9 mouse cellular contexts compared by ENCODE assay signal in genomic region chr4:150091887-150092582, GRCm38 (mm10). TPM values are rescaled to one million over a fixed set of nuclear protein-coding genes. Genes with fewer than 3 reads are reported as not detected.
A peak's percentile ranks its signal among the peaks of the same experiment; 100 is the strongest.
DNase-seq lines count a peak whose midpoint lies in the region; ATAC-seq and TF ChIP-seq lines count a peak whose summit lies in the region.
"Had no signal": no experiment of that assay in that cellular context is flagged by ENCODE, and none has a peak within 500 bp of the region (broad histone marks: within the 10 kb centered on the region; RNA-seq: fewer than 3 reads in every experiment).

No protein-coding gene starts in this region.

- H3K36me3 ChIP-seq in G1E (replicated peaks): no peaks in the 10 kb centered on the region
- H3K36me3 ChIP-seq in liver, postnatal 0 days (replicated peaks; ENCODE audit: insufficient read depth, low read length): no peaks in the 10 kb centered on the region
- H3K36me3 ChIP-seq: liver, embryonic 15.5 days; stomach, embryonic 15.5 days had no signal

- H3K27me3 ChIP-seq in G1E (ENCODE audit: insufficient read depth, low read length): peaks cover 24% of the 10 kb centered on the region
- no peaks in the 10 kb centered on the region for H3K27me3 ChIP-seq in liver, postnatal 0 days (ENCODE audit: insufficient read depth, low read length)
- H3K27me3 ChIP-seq: stomach, embryonic 15.5 days had no signal

- no peak overlapping the region for H3K4me2 ChIP-seq in liver, postnatal 0 days (ENCODE audit: low read depth, low read length)
- H3K4me2 ChIP-seq: liver, embryonic 15.5 days; stomach, embryonic 15.5 days had no signal

- no peak overlapping the region for H3K27ac ChIP-seq in liver, postnatal 0 days (ENCODE audit: low read depth)
- H3K27ac ChIP-seq: liver, embryonic 15.5 days; stomach, embryonic 15.5 days had no signal

- no peak overlapping the region for H3K9ac ChIP-seq in liver, postnatal 0 days (replicated peaks)
- H3K9ac ChIP-seq: liver, embryonic 15.5 days; stomach, embryonic 15.5 days had no signal

- no peak for TF ChIP-seq EP300 in liver, postnatal 0 days (IDR thresholded peaks at IDR 0.05; ENCODE audit: low read depth)

- peak; percentile 93 for TF ChIP-seq CTCF in G1E (IDR thresholded peaks at IDR 0.05; ENCODE audit: low read depth, low read length)
- TF ChIP-seq CTCF in liver, postnatal 0 days (IDR thresholded peaks at IDR 0.05; ENCODE audit: low read depth): peak; percentile 76

- H3K4me1 ChIP-seq in G1E (ENCODE audit: insufficient read depth, low read depth, low read length): peaks cover 10% of the 10 kb centered on the region
- peaks cover 14% of the 10 kb centered on the region for H3K4me1 ChIP-seq in liver, postnatal 0 days (ENCODE audit: insufficient read depth)

- 81% methylated on average over 18 of the region's 18 CpGs for WGBS in liver, postnatal 0 days (ENCODE audit: insufficient replicate concordance)

- H3K4me3 ChIP-seq in G1E (ENCODE audit: low read depth, low read length): no peak overlapping the region
- H3K4me3 ChIP-seq in liver, postnatal 0 days (ENCODE audit: low read depth, low read length): no peak overlapping the region
- H3K4me3 ChIP-seq: liver, embryonic 15.5 days; stomach, embryonic 15.5 days had no signal

- H3K9me3 ChIP-seq in G1E (replicated peaks): no peaks in the 10 kb centered on the region
- no peaks in the 10 kb centered on the region for H3K9me3 ChIP-seq in liver, postnatal 0 days (ENCODE audit: low read length)
- H3K9me3 ChIP-seq: liver, embryonic 15.5 days; stomach, embryonic 15.5 days had no signal

- ATAC-seq in G1E (ENCODE audit: extremely low read depth, insufficient number of reproducible peaks, low FRiP score, poor library complexity, severe bottlenecking): no peak
- ATAC-seq in liver, postnatal 0 days: no peak
- ATAC-seq in inflammation-experienced regulatory T-cells, adult 6 months: no peak

- peak; percentile 41 for DNase-seq in layer of hippocampus, adult 11-12 months (ENCODE audit: low spot score)
- no peak for DNase-seq in layer of hippocampus, adult 8-10 months (ENCODE audit: low spot score in 2 of 2)
- no peak for DNase-seq in G1E (ENCODE audit: low spot score)
- DNase-seq in adrenal gland, postnatal 14 days: peak; percentile 78
- DNase-seq in liver, postnatal 0 days: peak; percentile 72
- peak; percentile 58 for DNase-seq in thymus, postnatal 25 days

RNA-seq across cellular contexts. Expression of gene Gpr157, which starts 4.9 kb away (rescaled TPM):
- total RNA-seq in layer of hippocampus, adult 8-10 months (2022): 1 to 10 TPM; 1.3 to 4.5 (median 2.3) TPM
- not detected in 2 replicates for total RNA-seq in G1E (2014; fragmentation: Nextera tagmentation)
- total RNA-seq in G1E (2017): 0.06 and 0.11 TPM in 2 replicates
- polyA plus RNA-seq in G1E (2012): 0.01 TPM in 2 replicates
- total RNA-seq in adrenal gland, postnatal 14 days (2021): 1.3 and 2.3 TPM in 2 replicates
- polyA plus RNA-seq in liver, postnatal 0 days (2015; fragmentation: Nextera tagmentation; extraction: Ambion mirVana): 0.33 and 0.38 TPM in 2 replicates
- under 1 TPM; 0.16 to 0.36 (median 0.33) TPM for polyA plus RNA-seq in inflammation-experienced regulatory T-cells, adult 6 months (2017; shearing (Covaris generic))

RNA-seq across cellular contexts. Expression of gene Slc2a5, which starts 27.0 kb away (rescaled TPM):
- total RNA-seq in layer of hippocampus, adult 8-10 months (2022): 10 to 100 TPM in 2 of 4 experiments, 1 to 10 TPM in 2; 7.5 to 18.1 (median 9.6) TPM
- not detected in 2 replicates for total RNA-seq in G1E (2014; fragmentation: Nextera tagmentation)
- total RNA-seq in G1E (2017): 0.16 TPM in 1 of 2 replicates, not detected in the other
- not detected in 2 replicates for polyA plus RNA-seq in G1E (2012)
- 0.30 and 0.48 TPM in 2 replicates for total RNA-seq in adrenal gland, postnatal 14 days (2021)
- polyA plus RNA-seq in liver, postnatal 0 days (2015; fragmentation: Nextera tagmentation; extraction: Ambion mirVana): 0.16 and 0.22 TPM in 2 replicates
- polyA plus RNA-seq in inflammation-experienced regulatory T-cells, adult 6 months (2017; shearing (Covaris generic)): not detected

RNA-seq across cellular contexts. Expression of gene Slc2a7, which starts 56.7 kb away (rescaled TPM):
- total RNA-seq in layer of hippocampus, adult 8-10 months (2022): not detected
- total RNA-seq in G1E (2014; fragmentation: Nextera tagmentation): 0.68 TPM in 1 of 2 replicates, not detected in the other
- total RNA-seq in G1E (2017): 0.22 TPM in 1 of 2 replicates, not detected in the other
- polyA plus RNA-seq in G1E (2012): not detected in 2 replicates
- not detected in 2 replicates for total RNA-seq in adrenal gland, postnatal 14 days (2021)
- polyA plus RNA-seq in liver, postnatal 0 days (2015; fragmentation: Nextera tagmentation; extraction: Ambion mirVana): not detected in 2 replicates
- polyA plus RNA-seq in inflammation-experienced regulatory T-cells, adult 6 months (2017; shearing (Covaris generic)): not detected

Comparison
In these comparisons a context has a peak if more than half of its experiments do, and no peak if none do; other contexts are left out.
1. DNase-seq: peak in layer of hippocampus, adult 11-12 months (single experiment), adrenal gland, postnatal 14 days (single experiment), liver, postnatal 0 days (single experiment) and thymus, postnatal 25 days (single experiment); none in layer of hippocampus, adult 8-10 months (0 of 2) and G1E (single experiment).